Mouse (Mus musculus): ENCODE data around the gene Sepsecs. TPM values are rescaled to one million over a fixed set of nuclear protein-coding genes. Genes with fewer than 3 reads are reported as not detected.
A peak's percentile ranks its signal among the peaks of the same experiment; 100 is the strongest.

Sepsecs gene
- polyA plus RNA-seq, 1 experiment from 2014 or later: 9.0 TPM

- ATAC-seq: no peak
- Histone ChIP-seq H3K9me3 (ENCODE audit: low read length) (no peaks in the 10 kb centered on the region), H3K27ac (ENCODE audit: low read length) (no peak overlapping the region), H3K9ac (replicated peaks; ENCODE audit: low read depth) (no peak overlapping the region), H3K36me3 (ENCODE audit: insufficient read depth, low read length) (no peaks in the 10 kb centered on the region), H3K4me1 (ENCODE audit: insufficient read depth, low read depth, low read length) (no peaks in the 10 kb centered on the region; the same call in 1 of the 2 replicates), H3K27me3 (replicated peaks; ENCODE audit: insufficient read depth, low read length) (no peaks in the 10 kb centered on the region), H3K4me2 (replicated peaks; ENCODE audit: low read depth, low read length) (no peak overlapping the region), H3K4me3 (ENCODE audit: low read depth, low read length) (no peak overlapping the region)
- WGBS: 41% methylated on average over 9 of the region's 9 CpGs
- no peak for DNase-seq (ENCODE audit: low spot score)
- TF ChIP-seq EP300 (IDR thresholded peaks at IDR 0.05): no peak
These were observed 3.8 kb upstream of the Sepsecs start for GRCm38 (mm10) chr5:52673341-52673740.

DNA sequence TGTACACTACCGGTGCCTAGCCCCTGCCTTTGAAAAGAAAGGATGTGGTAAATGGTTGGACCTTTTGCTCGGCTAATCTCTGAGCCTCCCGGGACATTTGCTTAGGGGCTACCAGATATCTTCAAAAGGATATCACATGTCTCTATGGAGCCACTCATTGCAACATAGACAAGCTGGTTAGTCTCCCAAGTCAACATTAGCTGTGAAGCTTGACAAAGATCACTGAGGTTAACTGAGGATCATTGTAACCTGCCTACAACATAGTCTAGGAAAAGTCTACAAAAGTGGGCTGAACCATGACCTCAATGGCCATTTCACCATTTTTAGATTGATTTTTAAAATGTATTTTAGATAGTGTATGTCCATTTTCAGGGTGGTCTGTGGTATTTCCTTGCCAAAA, 1.2 kb upstream of the Sepsecs start:
- WGBS: 94% methylated on average over 3 of the region's 3 CpGs
- Histone ChIP-seq H3K4me1 (ENCODE audit: insufficient read depth, low read depth, low read length) (no peaks in the 10 kb centered on the region; the same call in 1 of the 2 replicates), H3K9ac (replicated peaks; ENCODE audit: low read depth) (no peak overlapping the region), H3K4me3 (ENCODE audit: low read depth, low read length) (no peak overlapping the region), H3K27ac (ENCODE audit: low read length) (no peak overlapping the region), H3K27me3 (replicated peaks; ENCODE audit: insufficient read depth, low read length) (no peaks in the 10 kb centered on the region), H3K9me3 (ENCODE audit: low read length) (no peaks in the 10 kb centered on the region), H3K36me3 (ENCODE audit: insufficient read depth, low read length) (no peaks in the 10 kb centered on the region), H3K4me2 (replicated peaks; ENCODE audit: low read depth, low read length) (no peak overlapping the region)
- no peak for DNase-seq (ENCODE audit: low spot score)
- ATAC-seq: no peak
- TF ChIP-seq EP300 (IDR thresholded peaks at IDR 0.05) (no peak), CTCF (IDR thresholded peaks at IDR 0.05) (no peak)

GRCm38 (mm10) chr5:52666766-52667165, 2.7 kb downstream of the Sepsecs start:
- H3K4me2 ChIP-seq (replicated peaks; ENCODE audit: low read depth, low read length): no peak overlapping the region
- H3K27me3 ChIP-seq (replicated peaks; ENCODE audit: insufficient read depth, low read length): no peaks in the 10 kb centered on the region
- no peak overlapping the region for H3K4me3 ChIP-seq (ENCODE audit: low read depth, low read length)
- ATAC-seq (no peak), DNase-seq (ENCODE audit: low spot score) (no peak)
- H3K4me1 ChIP-seq (ENCODE audit: insufficient read depth, low read depth, low read length): no peaks in the 10 kb centered on the region; the same call in 1 of the 2 replicates
- no peak overlapping the region for H3K9ac ChIP-seq (replicated peaks; ENCODE audit: low read depth)
- 91% methylated on average over 3 of the region's 3 CpGs for WGBS
- no peak overlapping the region for H3K27ac ChIP-seq (ENCODE audit: low read length)
- peaks cover 13% of the 10 kb centered on the region; the same call in 1 of the 2 replicates for H3K36me3 ChIP-seq (ENCODE audit: insufficient read depth, low read length)
- TF ChIP-seq CTCF (IDR thresholded peaks at IDR 0.05): no peak
- no peak for TF ChIP-seq EP300 (IDR thresholded peaks at IDR 0.05)
- no peaks in the 10 kb centered on the region for H3K9me3 ChIP-seq (ENCODE audit: low read length)

DNA sequence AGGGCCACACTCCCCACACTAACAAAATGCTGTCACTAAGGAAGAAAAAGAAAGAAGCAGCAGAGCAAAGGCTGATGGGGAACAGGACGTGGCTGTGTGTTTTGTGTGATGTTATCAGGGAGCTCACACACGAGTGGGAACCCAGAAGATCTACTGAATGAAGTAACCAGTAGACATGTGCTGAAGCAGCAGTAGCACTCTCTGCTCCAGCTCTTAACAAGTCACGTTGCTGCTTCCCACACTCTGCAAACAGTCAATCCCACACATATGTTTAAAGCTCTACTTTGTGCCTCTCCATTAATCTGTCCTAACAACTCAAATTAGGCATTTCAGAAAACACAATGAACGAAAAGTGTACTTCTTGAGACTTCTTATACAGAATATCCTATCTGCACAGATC, 11.6 kb downstream of the Sepsecs start:
- peaks cover 16% of the 10 kb centered on the region; the same call in 1 of the 2 replicates for H3K36me3 ChIP-seq (ENCODE audit: insufficient read depth, low read length)
- no peak overlapping the region for H3K27ac ChIP-seq (ENCODE audit: low read length)
- ATAC-seq (peak; percentile 12; the same call in 1 of the 2 replicates), DNase-seq (ENCODE audit: low spot score) (no peak)
- H3K4me2 ChIP-seq (replicated peaks; ENCODE audit: low read depth, low read length): no peak overlapping the region
- no peak overlapping the region for H3K9ac ChIP-seq (replicated peaks; ENCODE audit: low read depth)
- no peak overlapping the region for H3K4me3 ChIP-seq (ENCODE audit: low read depth, low read length)
- H3K4me1 ChIP-seq (ENCODE audit: insufficient read depth, low read depth, low read length): no peaks in the 10 kb centered on the region
- H3K27me3 ChIP-seq (replicated peaks; ENCODE audit: insufficient read depth, low read length): no peaks in the 10 kb centered on the region
- TF ChIP-seq CTCF (IDR thresholded peaks at IDR 0.05) (no peak), EP300 (IDR thresholded peaks at IDR 0.05) (no peak)
- H3K9me3 ChIP-seq (ENCODE audit: low read length): no peaks in the 10 kb centered on the region
- WGBS: 67% methylated on average over 4 of the region's 4 CpGs

DNA sequence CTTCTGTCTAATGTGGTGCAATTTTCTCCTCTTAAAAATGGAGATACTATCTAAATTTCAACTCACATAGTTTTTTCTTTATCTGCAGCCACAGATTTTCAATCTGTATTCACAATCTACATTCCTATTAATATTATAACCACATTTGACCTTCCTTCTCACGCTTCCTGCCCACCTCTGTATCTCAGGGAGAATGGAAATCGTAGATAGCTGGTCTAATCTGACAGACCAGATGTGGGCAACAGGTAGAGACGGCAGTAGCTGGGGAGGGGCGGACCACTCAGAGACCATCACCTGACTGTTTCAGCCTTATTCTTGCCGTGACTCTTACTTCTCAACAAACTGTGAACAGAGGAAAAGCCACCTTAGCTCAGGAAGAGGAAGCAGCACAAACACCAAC, 12.2 kb downstream of the Sepsecs start:
- Histone ChIP-seq H3K27ac (ENCODE audit: low read length) (no peak overlapping the region), H3K36me3 (ENCODE audit: insufficient read depth, low read length) (peaks cover 20% of the 10 kb centered on the region), H3K4me1 (ENCODE audit: insufficient read depth, low read depth, low read length) (no peaks in the 10 kb centered on the region), H3K4me3 (ENCODE audit: low read depth, low read length) (no peak overlapping the region), H3K9ac (replicated peaks; ENCODE audit: low read depth) (no peak overlapping the region), H3K9me3 (ENCODE audit: low read length) (no peaks in the 10 kb centered on the region), H3K4me2 (replicated peaks; ENCODE audit: low read depth, low read length) (no peak overlapping the region), H3K27me3 (replicated peaks; ENCODE audit: insufficient read depth, low read length) (no peaks in the 10 kb centered on the region)
- 86% methylated on average over 5 of the region's 5 CpGs for WGBS
- DNase-seq (ENCODE audit: low spot score) (no peak), ATAC-seq (no peak)
- TF ChIP-seq EP300 (IDR thresholded peaks at IDR 0.05) (no peak), CTCF (IDR thresholded peaks at IDR 0.05) (no peak)

DNA sequence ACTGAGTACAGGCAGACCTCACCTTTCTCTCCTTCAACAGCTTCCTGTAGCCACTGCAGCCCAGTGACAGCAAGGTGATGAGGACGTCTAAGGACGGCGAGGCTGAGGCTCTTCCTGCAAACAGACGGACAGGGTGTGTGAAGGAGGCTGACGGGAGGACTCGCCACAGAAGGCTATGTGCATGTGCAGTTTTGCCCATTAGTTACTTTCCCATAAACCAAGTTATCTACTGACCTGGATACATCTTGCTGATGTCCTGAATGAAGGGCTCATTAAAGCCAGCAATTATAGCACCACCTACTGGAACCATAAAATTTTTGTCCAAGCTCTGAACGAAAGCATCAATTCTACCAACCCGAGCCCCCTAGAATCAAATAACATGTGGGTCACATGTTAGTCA, 13.5 kb downstream of the Sepsecs start:
- ATAC-seq (no peak), DNase-seq (ENCODE audit: low spot score) (no peak)
- Histone ChIP-seq H3K27ac (ENCODE audit: low read length) (no peak overlapping the region), H3K4me1 (ENCODE audit: insufficient read depth, low read depth, low read length) (no peaks in the 10 kb centered on the region), H3K9me3 (ENCODE audit: low read length) (no peaks in the 10 kb centered on the region), H3K9ac (replicated peaks; ENCODE audit: low read depth) (no peak overlapping the region), H3K27me3 (replicated peaks; ENCODE audit: insufficient read depth, low read length) (no peaks in the 10 kb centered on the region), H3K4me2 (replicated peaks; ENCODE audit: low read depth, low read length) (no peak overlapping the region), H3K4me3 (ENCODE audit: low read depth, low read length) (no peak overlapping the region), H3K36me3 (ENCODE audit: insufficient read depth, low read length) (peaks cover 20% of the 10 kb centered on the region)
- no peak for TF ChIP-seq EP300 (IDR thresholded peaks at IDR 0.05)
- peak; percentile 57 for TF ChIP-seq CTCF (IDR thresholded peaks at IDR 0.05)
- WGBS: 71% methylated on average over 8 of the region's 8 CpGs

- DNase-seq (ENCODE audit: low spot score) (no peak), ATAC-seq (no peak)
- no peak overlapping the region for H3K27ac ChIP-seq (ENCODE audit: low read length)
- 92% methylated on average over 5 of the region's 5 CpGs for WGBS
- H3K9me3 ChIP-seq (ENCODE audit: low read length): no peaks in the 10 kb centered on the region
- H3K4me3 ChIP-seq (ENCODE audit: low read depth, low read length): no peak overlapping the region
- H3K4me1 ChIP-seq (ENCODE audit: insufficient read depth, low read depth, low read length): no peaks in the 10 kb centered on the region
- no peak overlapping the region for H3K4me2 ChIP-seq (replicated peaks; ENCODE audit: low read depth, low read length)
- H3K36me3 ChIP-seq (ENCODE audit: insufficient read depth, low read length): peaks cover 20% of the 10 kb centered on the region
- no peak overlapping the region for H3K9ac ChIP-seq (replicated peaks; ENCODE audit: low read depth)
- TF ChIP-seq EP300 (IDR thresholded peaks at IDR 0.05): no peak
- TF ChIP-seq CTCF (IDR thresholded peaks at IDR 0.05): no peak
- H3K27me3 ChIP-seq (replicated peaks; ENCODE audit: insufficient read depth, low read length): no peaks in the 10 kb centered on the region
These were observed 14.5 kb downstream of the Sepsecs start for GRCm38 (mm10) chr5:52654961-52655360.
